Mouse (Mus musculus): ENCODE results near the gene Plekhg1.

DNA sequence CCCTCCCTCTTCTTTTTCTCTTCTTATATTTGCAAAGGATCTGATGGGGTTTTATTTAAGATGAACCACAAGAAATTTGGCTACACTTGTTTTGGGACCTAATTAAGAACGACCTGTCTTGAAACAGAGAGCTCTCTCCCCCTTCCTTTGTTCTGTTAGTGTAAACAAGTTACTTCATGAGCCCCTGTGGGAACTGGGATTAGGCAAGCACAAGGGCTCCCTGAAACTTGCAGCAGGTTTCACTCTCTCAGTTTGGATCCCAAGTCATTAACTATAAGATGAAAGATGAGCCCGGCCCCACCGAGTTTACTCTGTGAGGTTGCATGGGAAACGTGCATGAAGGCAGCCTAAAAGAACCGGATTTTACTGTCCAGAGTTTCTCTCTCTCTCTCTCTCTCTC, 117.7 kb downstream of the Plekhg1 start:
- no peak for TF ChIP-seq CTCF (conservative IDR thresholded peaks at IDR 0.05; ENCODE audit: insufficient read depth, insufficient read length, low read depth, low read length)
- TF ChIP-seq POLR2A (IDR thresholded peaks at IDR 0.05; ENCODE audit: low read depth, low read length): no peak

All from kidney, adult 2 months (tissue).